Mouse (Mus musculus): ENCODE measurements around the gene Adgrl1.

The Adgrl1 gene

GRCm38 (mm10) chr8:83901566-83902485, 1.9 kb downstream of the Adgrl1 start:
- peak; percentile 17 for DNase-seq (ENCODE audit: low read depth)

DNA sequence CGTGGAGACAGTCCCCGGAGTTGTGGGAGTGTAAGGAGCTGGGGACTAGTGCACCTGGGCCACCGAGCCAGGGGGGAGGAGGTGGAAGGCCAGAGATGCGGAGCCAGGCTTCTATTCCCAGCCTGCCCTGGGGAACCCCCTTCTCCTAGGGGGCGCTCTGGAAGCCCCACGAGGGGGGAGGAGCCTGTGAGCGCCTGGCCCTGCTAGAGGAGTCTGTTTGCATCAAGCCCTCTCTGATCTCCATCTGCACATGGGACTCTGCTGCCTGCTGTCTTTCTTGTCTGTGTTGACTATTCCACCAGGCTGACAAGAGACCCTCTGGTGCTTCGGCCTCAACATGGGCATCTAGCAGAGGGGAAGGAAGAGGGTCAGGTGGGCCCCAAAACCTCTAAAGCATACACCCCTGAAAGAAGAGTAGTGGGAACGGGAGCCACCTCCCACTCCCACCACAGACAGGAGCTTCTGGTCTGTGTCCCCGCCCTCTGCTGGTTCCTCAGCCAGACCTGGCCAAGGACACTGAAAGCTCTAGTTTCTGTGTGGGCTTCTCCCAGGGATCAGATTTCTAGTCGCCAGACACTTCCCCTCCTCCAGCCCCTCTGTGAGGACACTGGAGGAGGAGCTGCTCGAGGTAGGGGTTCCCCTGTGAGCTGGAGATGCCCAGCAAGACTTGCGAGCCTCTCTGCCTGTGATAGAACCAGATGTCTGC, 3.2 kb downstream of the Adgrl1 start:
- peak; percentile 31 for DNase-seq (ENCODE audit: low read depth)

DNA sequence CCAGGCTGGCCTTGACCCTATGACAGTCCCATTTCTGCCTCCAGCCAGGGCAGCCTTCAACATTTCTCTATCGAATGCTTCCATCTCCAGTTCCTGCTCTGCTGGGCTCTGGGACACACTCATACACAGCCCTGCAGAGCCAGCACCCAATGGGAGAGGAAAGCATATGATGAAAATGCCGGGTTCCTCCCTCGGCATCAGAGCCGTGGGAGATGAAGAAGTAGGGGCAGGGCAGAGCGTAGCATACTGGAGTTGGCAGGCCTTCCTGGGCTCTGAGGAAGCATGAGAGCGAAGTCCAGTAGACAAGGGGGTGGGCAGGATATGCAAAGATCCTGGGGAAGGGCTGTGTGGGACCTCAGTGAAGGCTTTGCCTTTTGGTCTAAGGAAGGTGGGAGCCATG, 8.7 kb downstream of the Adgrl1 start:
- DNase-seq (ENCODE audit: low read depth): no peak

DNA sequence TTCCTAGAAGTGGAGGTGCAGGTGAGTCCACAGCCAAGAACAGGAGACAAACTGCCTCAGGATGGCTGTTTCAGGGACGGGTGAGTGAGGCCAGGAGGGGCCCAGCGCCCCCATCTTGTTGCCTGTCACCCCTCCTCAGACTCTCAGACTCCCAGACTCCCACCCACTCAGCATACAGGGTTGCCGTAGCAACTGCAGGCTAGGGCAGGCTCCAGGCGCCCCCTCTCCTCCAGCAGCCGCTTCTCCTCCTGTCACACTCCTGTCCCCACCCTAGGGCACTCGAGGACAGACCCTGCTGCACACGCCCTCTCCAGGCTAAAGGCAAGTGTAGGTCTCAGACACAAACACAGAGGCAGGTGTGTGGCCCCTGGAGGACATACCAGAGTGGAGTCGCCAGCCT, 9.4 kb downstream of the Adgrl1 start:
- no peak for DNase-seq (ENCODE audit: low read depth)

DNA sequence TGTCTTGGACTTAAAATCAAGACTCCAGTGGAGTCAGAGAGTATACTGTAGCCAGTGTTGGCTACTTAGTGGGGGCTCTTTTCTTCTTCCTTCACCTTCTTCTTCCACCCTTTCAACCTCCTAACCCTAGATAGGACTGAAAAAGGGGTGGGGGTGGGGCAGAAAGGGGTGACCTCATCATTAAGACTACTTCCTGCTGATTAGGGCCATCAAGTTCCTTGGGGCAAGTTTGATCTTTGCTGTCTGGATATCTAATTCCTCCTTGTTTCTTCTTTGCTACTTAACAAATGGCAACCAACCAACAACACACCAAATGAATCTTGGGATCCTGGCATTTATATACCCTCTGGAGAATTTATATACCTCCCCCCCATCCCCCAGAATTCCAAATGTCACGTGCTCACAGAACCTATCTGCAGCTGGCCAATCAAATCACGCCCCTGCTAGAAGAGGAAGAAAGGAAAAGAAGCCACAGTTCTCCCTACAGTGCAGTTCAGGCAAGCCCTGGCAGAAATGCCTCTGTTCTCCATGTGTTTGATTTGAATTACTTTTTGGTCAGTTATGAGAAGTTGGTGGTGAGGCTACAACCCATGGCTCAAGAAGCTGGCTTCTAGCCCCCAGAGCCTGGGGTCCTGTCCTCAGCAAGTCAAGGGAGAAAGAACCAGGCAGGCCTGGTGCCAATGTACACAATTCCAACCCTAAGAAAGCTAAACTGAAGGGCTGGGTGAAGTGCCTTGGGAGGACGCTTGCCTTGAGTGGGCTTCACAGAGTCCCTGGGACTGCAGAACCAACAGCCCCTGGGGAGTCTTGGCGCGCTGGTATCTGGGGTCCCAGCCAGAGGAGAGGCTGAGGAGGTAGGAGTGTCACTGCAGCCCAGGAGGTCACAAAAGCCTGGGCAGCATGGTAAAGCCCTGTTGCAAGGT, 12.2 kb downstream of the Adgrl1 start:
- DNase-seq (ENCODE audit: low read depth): no peak

DNA sequence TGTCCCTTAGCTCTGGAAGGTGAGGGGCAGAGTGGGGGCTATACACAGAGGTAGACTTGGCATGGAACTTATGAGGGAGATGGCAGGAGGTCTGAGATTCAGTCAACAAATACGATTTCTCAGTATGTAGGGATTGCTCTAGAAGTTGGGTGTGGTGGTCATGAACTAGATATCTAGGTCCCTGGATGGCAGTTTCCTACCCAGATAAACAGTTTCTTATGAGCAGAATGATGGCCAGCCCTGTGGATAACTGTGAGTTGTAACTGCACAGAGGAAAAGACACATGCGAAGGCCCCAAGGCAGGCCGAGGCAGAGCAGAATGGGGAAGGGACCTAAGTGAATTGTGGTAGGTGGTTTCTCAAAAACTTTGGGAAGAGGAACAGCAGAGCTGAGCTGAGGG, 14.3 kb downstream of the Adgrl1 start:
- DNase-seq (ENCODE audit: low read depth): no peak

DNA sequence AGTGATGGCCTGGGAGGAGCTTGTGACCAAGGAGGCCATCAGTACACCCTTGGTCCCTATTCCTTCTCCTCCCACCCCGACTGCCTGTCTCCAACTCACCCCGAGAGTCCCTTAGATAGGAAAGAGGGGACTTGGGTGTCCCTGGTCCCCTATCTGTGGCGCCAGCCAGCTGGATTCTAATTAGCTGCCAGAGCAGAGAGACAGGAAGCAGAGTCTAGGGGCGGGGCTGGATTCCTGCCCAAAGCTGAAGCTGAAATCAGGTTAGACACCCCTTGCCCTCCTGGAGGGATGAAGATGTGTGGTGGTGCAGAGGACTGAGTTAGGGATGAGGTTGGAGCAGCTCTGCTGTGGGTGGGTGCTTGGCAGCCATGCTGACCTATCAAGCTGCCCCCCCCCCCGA, 15.0 kb downstream of the Adgrl1 start:
- peak; percentile 13 for DNase-seq (ENCODE audit: low read depth)

- DNase-seq (ENCODE audit: low read depth): no peak
Measured at GRCm38 (mm10) chr8:83916015-83916414, 16.1 kb downstream of the Adgrl1 start.

- DNase-seq (ENCODE audit: low read depth): no peak
Measured at GRCm38 (mm10) chr8:83917566-83917965, 17.7 kb downstream of the Adgrl1 start.

DNA sequence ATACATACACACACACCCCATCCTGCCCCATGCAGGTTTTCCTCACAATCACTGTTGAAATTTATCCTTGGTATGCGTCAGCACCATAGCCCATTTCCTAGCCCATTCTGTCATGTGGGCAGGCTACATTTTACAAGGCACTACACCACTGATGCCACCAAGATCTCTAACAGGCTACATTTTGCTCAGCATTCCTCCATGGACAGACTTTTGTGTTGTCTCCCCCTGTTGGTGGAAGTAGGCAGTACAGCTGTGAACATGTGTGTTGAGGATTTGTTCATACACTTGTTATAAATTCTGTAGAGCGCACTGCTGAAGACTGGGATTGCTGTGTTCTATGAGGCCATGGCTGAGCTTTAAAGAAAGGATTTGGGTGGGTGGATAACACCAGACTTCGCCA, 21.7 kb downstream of the Adgrl1 start:
- peak; percentile 88 for DNase-seq (ENCODE audit: low read depth)

DNA sequence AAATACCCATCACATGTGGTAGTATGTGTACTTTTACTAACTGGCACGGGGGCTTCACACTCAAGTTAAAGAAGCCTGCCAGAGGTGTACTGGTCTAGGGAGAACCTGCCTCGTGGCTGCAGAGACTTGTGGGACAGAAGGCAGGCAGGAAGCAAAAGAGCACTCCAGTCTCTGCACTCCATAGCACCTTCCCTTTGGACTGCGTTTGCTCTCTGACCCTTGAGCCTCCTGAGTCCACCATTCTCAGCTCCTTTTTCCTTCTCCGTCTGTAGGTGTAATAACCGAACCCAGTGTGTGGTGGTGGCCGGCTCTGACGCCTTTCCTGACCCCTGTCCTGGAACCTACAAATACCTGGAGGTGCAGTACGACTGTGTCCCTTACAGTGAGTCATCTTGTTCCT, 22.8 kb downstream of the Adgrl1 start:
- DNase-seq (ENCODE audit: low read depth): no peak

DNA sequence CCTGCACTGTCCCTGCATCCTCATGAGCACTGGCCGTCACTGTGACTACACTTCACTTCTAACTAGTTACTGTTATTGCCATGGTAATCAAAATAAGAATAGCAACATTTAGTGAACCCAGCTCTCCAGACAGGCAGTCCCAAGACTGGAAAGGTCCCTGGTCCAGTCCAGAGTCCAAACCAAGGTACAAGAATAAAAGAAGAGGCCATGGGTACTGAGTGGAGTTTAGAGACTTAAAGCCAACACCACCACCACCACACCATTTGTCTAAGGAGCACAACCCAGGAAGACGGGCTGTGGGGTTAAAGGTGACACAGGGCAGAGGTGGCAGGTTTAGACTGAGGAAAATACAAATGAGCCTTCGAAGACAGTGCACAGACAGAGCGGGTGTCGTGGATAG, 24.7 kb downstream of the Adgrl1 start:
- DNase-seq (ENCODE audit: low read depth): no peak

DNA sequence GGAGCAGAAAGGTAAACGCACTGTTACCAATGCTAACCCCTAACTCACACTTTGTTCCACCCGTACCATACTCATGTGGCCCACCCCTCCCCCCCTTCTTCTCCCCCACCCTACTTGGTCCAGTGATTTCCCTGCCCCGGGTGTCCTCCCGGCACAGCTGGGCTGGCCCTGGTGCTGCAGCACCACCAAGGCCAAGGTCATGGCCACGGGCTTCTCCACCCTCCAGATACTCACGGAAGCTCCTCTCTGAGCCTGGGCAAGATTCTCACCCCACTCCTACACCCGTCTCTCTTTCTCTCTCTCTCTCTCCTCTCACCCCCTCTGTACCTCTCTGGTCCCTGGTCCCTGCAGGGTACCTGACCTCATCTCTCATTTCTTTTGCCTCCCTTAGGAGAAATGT, 26.4 kb downstream of the Adgrl1 start:
- DNase-seq (ENCODE audit: low read depth): no peak

GRCm38 (mm10) chr8:83934222-83934621, 34.3 kb downstream of the Adgrl1 start:
- no peak for DNase-seq (ENCODE audit: low read depth)

DNA sequence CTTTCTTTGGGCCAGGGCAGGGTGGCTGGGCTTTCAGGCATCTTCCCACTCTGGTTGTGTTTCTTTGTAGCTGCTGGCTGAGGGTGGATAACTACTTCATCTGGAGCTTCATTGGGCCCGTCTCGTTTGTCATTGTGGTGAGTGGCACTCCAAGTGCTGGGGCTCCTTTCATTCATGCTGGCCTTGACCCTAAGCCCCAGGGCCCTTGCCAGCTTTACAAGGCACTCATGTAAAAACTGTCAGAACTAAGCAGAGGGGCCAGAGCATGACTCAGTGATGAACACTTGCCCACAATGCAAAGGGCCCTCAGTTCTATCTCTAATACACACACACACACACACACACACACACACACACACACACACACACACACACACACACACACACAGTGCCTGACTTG, 35.1 kb downstream of the Adgrl1 start:
- no peak for DNase-seq (ENCODE audit: low read depth)

- DNase-seq (ENCODE audit: low read depth): no peak
Measured at GRCm38 (mm10) chr8:83935435-83935834, 35.5 kb downstream of the Adgrl1 start.

DNA sequence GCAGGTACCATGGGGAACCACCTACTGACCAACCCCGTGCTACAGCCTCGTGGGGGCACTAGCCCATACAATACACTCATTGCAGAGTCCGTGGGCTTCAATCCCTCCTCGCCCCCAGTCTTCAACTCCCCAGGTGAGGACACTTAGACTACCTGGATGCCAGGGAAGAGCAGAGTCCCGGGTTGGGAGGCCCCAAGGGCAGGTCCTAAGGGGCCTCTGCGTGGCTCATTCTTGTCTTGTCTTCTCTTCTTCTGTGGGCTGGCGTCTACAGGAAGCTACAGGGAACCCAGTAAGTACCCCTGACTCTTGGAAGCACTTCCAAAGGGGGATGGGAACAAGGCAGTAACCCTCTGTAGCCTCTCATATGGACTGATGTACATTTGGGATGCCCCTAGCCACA, 37.7 kb downstream of the Adgrl1 start:
- no peak for DNase-seq (ENCODE audit: low read depth)

- DNase-seq (ENCODE audit: low read depth): no peak
Measured at GRCm38 (mm10) chr8:83938330-83938729, 38.4 kb downstream of the Adgrl1 start.

GRCm38 (mm10) chr8:83941066-83941677, 41.3 kb downstream of the Adgrl1 start:
- DNase-seq (ENCODE audit: low read depth): no peak

DNA sequence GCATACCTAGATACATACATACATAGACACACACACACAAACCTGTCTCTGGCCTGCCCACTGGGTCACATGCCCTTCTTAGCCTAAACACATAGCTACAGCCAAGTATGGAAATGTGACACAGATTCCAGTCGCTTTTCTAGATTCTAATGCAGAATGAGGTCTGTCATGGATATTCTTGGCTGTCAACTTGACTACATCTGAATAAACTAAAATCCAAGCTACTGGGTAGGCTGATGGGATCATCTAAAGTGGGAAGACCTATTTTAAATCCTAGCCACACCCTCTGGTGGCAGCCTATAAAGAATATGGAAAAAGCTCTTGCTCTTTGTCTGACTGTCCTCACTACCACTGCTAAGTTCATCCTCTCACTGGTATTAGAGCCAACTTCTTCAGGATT, 42.5 kb downstream of the Adgrl1 start:
- DNase-seq (ENCODE audit: low read depth): no peak

- no peak for DNase-seq (ENCODE audit: low read depth)
Measured at GRCm38 (mm10) chr8:83945540-83945939, 45.6 kb downstream of the Adgrl1 start.

DNA sequence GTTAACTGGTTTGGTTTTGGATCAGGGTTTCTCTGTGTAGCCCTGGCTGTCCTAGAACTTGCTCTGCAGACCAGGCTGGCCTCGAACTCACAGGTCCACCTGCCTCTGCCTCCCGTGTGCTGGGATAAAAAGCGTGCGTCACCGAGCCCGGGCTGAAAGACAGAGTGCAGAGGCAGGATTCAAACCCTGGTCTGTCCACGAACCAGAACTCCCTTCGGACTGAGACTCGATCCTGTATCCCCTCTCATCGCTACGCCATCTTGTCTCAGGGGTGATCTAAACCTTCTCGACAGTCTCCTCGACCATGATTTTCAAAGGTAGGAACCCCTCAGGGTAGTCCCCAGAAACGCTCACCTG, 54.8 kb downstream of the Adgrl1 start:
- DNase-seq (ENCODE audit: low read depth): no peak

All from induced T-regulatory cell, adult 2 months (primary cell).